Mouse (Mus musculus) heart, adult 8-10 months (tissue): ENCODE results near the gene Numbl. TPM values are rescaled to one million over a fixed set of nuclear protein-coding genes. Genes with fewer than 3 reads are reported as not detected.

Source experiments
- DNase-seq: peaks from one replicate; pipeline ENCODE4 v3.0.0; 2022; ENCODE audit warnings: low spot score
- total RNA-seq, 4 experiments: library from RNA; stranded (reverse); gene quantifications; 2 replicates each; pipeline ENCODE4 v1.2.4; 2022

The Numbl gene
- total RNA-seq, 4 experiments from 2014 or later, result 3.4 to 5.0 (median 4.1) TPM

DNA sequence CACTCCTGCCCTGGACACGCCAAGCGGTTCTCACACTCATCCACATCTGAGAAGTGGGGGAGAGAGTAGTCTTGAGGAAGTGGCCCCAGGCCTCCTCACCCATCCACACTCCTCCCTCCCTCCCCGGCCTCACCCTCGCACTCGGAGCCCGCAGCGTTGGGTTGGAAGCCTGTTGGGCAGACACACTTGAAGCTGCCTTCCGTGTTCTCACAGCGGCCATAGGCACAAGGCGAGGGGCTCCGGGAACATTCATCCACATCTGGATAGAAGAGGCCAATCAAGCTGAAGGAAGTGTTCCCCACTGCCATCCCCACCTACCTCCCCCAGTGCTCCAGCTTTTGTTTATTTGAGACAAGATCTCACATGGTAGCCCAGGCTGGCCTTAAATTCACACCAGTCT lies 65.9 kb downstream of the Numbl start:
- DNase-seq, result no peak

DNA sequence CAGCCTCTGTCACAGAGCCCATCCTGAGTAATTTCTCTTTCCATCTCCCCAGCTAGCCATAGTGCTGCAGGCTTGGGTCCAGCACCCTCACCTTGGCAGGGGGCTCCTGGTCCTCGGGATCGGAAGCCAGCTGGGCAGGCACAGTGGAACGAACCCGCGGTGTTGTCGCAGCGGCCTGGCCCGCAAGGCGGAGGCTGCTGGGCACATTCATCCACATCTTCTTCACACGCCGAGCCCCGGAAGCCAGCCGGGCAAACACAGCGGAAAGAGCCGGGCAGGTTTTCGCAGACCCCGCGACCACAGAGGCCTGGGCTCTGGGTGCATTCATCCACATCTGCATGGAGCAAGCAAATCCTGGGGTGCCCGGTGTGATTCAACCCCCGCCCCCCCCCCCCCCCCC lies 66.7 kb downstream of the Numbl start:
- DNase-seq, result no peak

DNA sequence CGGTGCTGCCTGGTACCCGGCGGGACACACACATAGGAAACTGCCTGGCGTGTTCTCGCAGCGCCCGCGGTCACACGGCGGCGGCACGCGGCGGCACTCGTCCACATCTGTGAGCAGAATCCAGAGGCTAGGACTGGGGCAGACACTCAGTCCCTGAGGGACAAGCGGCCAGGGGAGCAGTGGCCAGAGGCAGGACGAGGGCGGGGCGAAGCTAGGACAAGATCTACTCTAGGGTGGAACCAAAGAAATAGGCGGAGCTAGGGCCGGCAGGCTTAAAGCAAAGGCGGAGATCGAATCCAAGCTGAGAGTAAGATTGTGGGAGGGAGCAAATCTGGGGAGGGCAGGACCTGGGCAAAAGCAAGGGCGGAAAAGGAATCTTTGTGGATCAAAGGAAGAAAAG lies 67.5 kb downstream of the Numbl start:
- DNase-seq, result peak; percentile 85

DNA sequence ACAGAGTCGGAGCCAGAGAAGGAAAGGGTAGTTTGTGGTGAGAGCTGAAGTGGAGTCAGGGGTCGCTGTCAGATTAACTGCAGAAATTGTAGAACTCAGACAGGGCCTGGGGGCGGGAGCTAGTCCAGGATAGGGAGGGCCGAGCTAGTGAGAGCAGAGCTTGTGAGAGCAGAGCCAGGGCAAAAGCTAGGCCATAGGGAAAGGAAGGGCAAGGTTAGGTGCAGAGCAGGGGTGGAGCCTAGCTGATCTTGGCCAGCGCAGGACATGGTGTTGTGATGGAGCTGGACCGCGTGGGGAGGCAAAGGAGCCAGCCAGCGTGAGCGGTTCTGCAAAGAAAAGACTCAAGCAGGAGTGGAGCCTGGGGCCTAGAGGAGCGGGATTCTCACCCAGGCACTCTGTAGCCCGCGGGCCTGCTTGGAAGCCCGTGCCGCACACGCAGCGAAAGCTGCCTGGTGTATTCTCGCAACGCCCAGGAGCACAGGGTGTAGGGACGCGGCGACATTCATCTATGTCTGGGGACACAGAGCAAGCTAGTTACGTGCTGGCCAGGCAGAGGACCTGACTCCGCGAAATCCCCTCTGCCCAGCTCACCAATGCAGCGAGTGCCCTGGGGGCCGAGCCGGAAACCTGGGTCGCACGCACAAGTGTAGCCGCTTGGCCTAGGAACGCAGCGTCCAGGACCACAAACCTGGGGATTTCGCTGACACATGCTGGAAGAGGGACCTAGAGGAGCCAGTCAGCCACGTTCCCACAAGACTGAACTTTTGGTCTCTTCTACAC lies 68.1 kb downstream of the Numbl start:
- DNase-seq, result no peak

DNA sequence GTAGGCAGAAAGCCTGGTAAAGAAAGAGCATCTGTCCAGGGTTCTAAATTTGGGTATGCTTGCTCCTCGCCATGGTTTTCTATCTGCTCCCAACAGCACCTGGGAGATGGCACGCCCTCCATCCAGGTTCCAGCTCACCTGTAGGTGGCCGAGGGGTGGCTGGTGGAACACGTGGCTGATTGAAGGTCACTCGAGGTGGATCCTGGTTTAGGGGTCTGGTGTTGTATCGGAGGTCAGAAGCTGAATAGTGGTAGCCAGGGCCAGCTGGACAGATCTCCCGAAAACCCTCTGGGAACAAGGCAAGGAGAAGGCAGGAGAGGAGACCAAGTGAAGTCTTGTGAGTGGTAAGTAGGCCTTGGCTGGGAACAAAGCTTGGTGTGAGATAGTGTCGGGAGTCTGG lies 69.3 kb downstream of the Numbl start:
- DNase-seq, result no peak

DNA sequence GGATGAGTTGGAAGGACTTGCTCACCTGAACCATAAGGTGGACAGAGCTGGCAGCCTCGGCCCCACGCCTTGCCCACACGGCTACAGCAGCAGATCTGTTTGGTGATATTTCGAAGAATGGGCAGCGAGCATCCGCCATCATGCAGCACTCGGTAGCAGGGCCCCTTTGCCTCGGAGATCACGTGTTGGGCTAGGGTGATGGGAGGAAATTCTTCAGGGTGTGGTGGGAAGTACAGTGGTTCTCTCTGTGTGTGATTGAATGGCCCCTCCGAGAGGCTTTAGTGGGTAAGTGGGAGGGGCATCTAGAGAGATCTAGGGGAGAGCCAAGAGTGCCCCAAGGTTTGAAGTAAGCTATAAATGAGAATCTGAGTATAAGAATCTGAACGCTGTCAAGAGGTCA lies 69.9 kb downstream of the Numbl start:
- no peak for DNase-seq

DNA sequence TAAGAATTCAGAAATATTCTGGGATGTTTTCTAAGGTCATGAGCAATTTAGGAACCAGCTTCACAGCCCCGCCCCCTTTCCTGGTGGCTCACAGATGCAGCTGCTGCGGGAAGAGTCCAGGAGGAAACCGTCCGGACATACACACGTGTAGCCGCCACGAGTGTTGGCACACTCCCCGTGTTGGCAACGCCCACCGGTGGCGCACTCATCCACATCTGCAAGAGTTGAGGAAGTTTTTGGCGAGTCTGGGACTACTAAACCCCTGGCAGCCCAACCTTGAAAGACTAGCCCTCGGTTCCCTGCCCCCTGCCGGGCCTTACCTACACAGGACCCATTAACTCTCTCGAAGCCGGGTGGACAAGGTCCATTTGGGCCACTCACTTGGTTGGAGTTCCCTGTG lies 70.4 kb downstream of the Numbl start:
- no peak for DNase-seq

DNA sequence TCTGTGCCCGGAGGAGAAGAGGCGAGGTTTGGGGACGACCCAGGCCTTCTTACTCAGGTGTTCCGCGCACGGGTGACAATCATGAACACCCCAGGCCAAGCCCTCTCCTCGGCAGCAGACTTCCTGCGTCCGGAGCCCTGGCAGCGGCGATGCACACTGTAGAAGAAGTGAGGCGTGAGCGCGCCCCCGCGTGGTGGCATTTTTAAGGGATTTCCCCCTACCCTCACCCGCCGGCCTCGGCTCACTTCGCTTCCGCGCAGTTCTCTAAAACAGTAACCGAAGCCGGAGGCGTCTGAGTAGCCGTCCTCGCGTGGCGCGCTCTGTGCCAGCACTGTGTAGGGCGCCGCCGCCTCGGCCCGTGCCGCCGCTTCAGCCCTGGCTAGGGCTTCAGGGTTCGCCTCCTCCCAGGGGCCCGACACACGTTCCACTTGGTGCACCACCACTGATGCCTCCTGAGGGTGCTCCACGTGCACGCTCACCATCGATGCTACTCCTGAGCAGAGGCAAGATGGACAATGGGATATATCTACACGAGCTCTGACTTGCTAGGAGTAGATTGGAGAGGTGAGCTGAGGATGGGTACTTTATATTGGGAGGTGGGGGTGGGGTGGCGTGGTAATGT lies 71.2 kb downstream of the Numbl start:
- no peak for DNase-seq

DNA sequence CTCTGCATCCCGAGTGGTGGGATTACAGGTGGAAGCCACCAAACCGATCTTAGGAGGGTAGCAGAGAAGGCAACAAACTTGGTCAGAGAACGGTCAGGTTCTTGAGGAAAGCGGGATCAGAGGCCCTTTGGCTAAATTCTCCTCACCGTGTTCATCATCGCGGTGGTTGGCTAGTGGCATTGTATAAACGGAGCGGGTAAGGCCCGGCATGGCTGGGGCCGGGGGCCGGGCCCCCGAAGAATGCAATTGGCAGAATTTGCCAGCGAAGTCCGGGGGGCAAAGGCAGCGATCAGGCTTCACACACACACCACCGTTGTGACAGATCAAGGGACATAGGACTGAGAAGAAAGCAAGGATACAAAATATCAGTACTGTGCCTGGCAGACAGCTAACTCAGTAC lies 71.7 kb downstream of the Numbl start:
- no peak for DNase-seq

DNA sequence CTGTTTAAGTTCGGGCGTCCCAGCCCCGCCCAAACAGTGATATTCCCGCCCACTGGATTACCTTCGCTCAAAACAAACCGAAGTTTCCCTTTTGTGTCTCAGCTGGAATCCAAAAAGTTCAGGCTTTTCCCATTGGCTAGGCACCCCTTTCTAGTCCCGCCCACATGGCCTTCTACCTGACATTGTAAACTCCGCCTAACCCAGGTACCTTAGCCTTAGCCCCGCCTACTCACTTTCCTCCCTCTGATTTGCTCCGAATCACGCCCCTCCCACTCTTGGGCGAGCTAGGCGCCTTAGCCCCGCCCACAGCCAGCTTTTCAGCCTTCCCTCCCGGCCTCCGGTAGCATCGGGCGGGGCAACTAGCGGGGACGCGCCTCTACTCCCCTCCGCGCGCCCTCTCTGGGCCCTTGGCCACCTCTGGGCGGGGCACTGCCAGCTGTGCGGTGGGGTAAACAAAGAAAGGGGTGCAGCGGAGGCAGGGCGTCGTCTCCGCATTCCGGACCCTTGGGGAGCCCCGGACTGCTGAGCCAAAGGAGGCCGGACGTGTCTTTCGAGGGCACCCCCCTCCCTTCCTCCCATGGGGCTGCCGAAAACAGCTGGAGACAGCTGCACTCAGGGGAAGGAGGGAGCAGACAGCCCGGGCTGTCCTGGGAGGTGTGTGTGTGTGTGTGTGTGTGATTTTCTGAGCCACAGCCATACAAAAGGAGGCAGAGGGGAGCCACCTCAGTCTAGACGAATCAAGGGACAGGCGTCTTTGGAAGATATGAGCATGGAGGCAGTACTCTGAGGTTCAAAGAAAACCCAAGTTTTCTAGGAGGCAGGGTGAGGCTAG lies 72.7 kb downstream of the Numbl start:
- peak; percentile 93 for DNase-seq

DNA sequence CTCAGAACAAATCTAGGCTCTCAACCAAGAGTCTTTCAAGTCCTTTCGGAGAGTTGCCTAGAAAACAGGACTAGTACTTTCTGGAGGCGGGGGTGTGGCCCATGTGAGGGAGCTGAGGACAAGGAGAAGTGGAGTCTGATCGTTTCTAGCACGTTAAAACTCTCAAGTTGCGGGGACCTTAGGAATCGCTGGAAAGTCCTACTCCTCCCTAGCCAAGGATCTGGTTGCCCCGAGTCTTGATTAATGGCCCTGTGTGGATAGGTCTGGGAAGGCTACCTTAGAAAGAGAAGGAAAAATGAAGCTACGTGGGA lies 73.3 kb downstream of the Numbl start:
- DNase-seq, result peak; percentile 73

Other genes starting within 250 kb of the Numbl start
- not detected for gene Cyp2a12, start 229.4 kb upstream of the Numbl start, total RNA-seq
- 1 to 10 TPM in 2 of 4 experiments, under 1 TPM in 2; 0.60 to 6.6 (median 1.4) TPM for gene Cyp2f2, start 138.5 kb upstream of the Numbl start, total RNA-seq
- gene Cyp2t4, start 104.7 kb upstream of the Numbl start, total RNA-seq, result not detected
- gene Egln2, start 91.6 kb upstream of the Numbl start, total RNA-seq, result 10 to 100 TPM; 60.7 to 62.6 (median 62.2) TPM
- gene Rab4b, start 79.5 kb upstream of the Numbl start, total RNA-seq, result 10 to 100 TPM in 3 of 4 experiments, 1 to 10 TPM in 1; 9.4 to 13.5 (median 12.3) TPM
- not detected for gene Gm21983, start 77.3 kb upstream of the Numbl start, total RNA-seq
- under 1 TPM in 3 of 4 experiments, not detected in 1; 0.52 to 0.89 (median 0.53) TPM for gene Mia, start 77.3 kb upstream of the Numbl start, total RNA-seq
- 10 to 100 TPM; 14.1 to 19.5 (median 15.8) TPM for gene BC024978, start 62.7 kb upstream of the Numbl start, total RNA-seq
- gene Snrpa, start 62.2 kb upstream of the Numbl start, total RNA-seq, result 10 to 100 TPM; 39.6 to 48.6 (median 47.4) TPM
- gene Itpkc, start 29.8 kb upstream of the Numbl start, total RNA-seq, result 1 to 10 TPM; 4.6 to 6.2 (median 4.8) TPM
- gene Coq8b, start 25.4 kb upstream of the Numbl start, total RNA-seq, result 10 to 100 TPM in 2 of 4 experiments, 1 to 10 TPM in 2; 9.0 to 12.6 (median 10.1) TPM
- 100 to 1,000 TPM; 166 to 198 (median 187) TPM for gene Ltbp4, start 79.3 kb downstream of the Numbl start, total RNA-seq
- 1 to 10 TPM; 4.8 to 8.0 (median 6.0) TPM for gene Shkbp1, start 97.6 kb downstream of the Numbl start, total RNA-seq
- not detected for gene Gm20479, start 99.0 kb downstream of the Numbl start, total RNA-seq
- under 1 TPM; 0.22 to 0.49 (median 0.30) TPM for gene Sptbn4, start 189.3 kb downstream of the Numbl start, total RNA-seq
- 10 to 100 TPM; 27.7 to 29.2 (median 29.0) TPM for gene Blvrb, start 189.5 kb downstream of the Numbl start, total RNA-seq
- gene Sertad3, start 215.3 kb downstream of the Numbl start, total RNA-seq, result 1 to 10 TPM; 4.8 to 5.7 (median 5.6) TPM
- gene Sertad1, start 228.5 kb downstream of the Numbl start, total RNA-seq, result 10 to 100 TPM in 3 of 4 experiments, 1 to 10 TPM in 1; 8.4 to 11.5 (median 10.2) TPM
- 1 to 10 TPM in 1 of 4 experiments, under 1 TPM in 3; 0.75 to 1.0 (median 0.80) TPM for gene Prx, start 240.9 kb downstream of the Numbl start, total RNA-seq